Comparison of ENCODE assay signal across 1 mouse cellular context in the genomic region with DNA sequence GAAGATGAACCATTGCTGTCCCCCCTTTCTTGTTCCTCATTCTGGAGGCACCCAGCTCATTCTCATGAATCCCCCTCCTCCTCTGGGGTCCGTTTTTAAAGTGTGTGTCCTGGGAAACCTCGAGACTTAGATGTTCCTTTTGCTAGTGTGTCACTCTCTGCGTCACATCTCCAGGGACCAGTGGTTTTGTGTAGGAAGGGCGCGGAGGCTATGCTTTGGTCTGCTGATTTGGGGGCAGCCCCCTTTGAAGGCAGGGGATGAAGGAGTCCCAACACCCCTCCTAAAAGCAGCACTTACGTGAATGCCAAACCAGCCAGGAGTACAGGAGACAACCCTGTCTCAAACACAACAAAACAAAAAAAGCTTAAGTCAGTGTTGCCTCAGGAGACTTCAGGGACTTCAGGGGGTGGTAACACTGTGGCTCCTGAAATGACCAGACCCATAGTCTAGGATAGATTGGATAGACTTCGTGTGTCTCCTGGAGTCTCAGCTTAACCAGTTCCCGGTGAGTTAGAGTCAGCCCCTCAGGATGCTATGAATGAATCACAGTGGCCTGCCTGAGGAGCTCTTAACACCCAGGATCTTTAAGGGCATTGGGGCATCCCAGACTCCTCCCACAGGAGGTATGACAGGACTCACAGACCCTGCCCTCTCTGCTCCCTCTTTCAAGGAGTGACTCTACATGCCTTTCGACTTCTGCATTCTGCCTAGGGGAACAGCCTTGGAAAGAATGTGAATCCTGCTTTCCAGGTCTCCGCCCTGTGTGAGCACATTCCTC.
A peak's percentile ranks its signal among the peaks of the same experiment; 100 is the strongest.
TF ChIP-seq lines count a peak whose summit lies in the region.

No protein-coding gene starts in this region.

TF ChIP-seq in CH12.LX, 34 proteins besides CTCF, POLR2A, EP300 and RAD21:
- TF ChIP-seq MAFK (IDR thresholded peaks at IDR 0.05; ENCODE audit: insufficient replicate concordance, low read length) (0 out of 2 replicates have a peak, but pooled peaks have one; percentile 50), PAX5 (IDR thresholded peaks at IDR 0.05; ENCODE audit: low read length) (no peak), JUN (IDR thresholded peaks at IDR 0.05; ENCODE audit: insufficient read depth, low read depth, low read length) (no peak), NRF1 (IDR thresholded peaks at IDR 0.05; ENCODE audit: low read depth, low read length) (no peak), TCF12 (IDR thresholded peaks at IDR 0.05; ENCODE audit: low read depth, low read length) (0 out of 2 replicates have a peak, but pooled peaks have one; percentile 30), USF2 (conservative IDR thresholded peaks at IDR 0.05; ENCODE audit: low read depth, low read length) (no peak), ZC3H11A (IDR thresholded peaks at IDR 0.05; ENCODE audit: low read depth, low read length) (no peak), TBP (conservative IDR thresholded peaks at IDR 0.05; ENCODE audit: low read depth, low read length) (peak; percentile 96), ZKSCAN1 (IDR thresholded peaks at IDR 0.05; ENCODE audit: borderline replicate concordance, low read depth, low read length) (no peak), SMC3 (IDR thresholded peaks at IDR 0.05; ENCODE audit: low read depth, low read length) (no peak), ELF1 (IDR thresholded peaks at IDR 0.05; ENCODE audit: low read depth, low read length) (no peak), BHLHE40 (IDR thresholded peaks at IDR 0.05; ENCODE audit: low read depth, low read length) (peak; percentile 62), ZMIZ1 (IDR thresholded peaks at IDR 0.05; ENCODE audit: low read depth, low read length) (peak; percentile 92), MYC (IDR thresholded peaks at IDR 0.05; ENCODE audit: low read depth, low read length) (no peak), IRF4 (IDR thresholded peaks at IDR 0.05; ENCODE audit: low read depth, low read length) (no peak; the same call in none of the 2 replicates), HCFC1 (IDR thresholded peaks at IDR 0.05; ENCODE audit: low read depth, low read length) (no peak), MAZ (IDR thresholded peaks at IDR 0.05; ENCODE audit: low read depth, low read length) (peak; percentile 14), USF1 (IDR thresholded peaks at IDR 0.05; ENCODE audit: low read depth, low read length) (no peak), ETS1 (conservative IDR thresholded peaks at IDR 0.05; ENCODE audit: low read depth, low read length) (peak; percentile 95), JUND (conservative IDR thresholded peaks at IDR 0.05; ENCODE audit: low read depth, low read length) (0 out of 2 replicates have a peak, but pooled peaks have one; percentile 7), RCOR1 (conservative IDR thresholded peaks at IDR 0.05; ENCODE audit: low read depth, low read length) (no peak), MAX (IDR thresholded peaks at IDR 0.05; ENCODE audit: low read length) (no peak), SIN3A (IDR thresholded peaks at IDR 0.05; ENCODE audit: low read length) (peak; percentile 75), POLR2AphosphoS2 (IDR thresholded peaks at IDR 0.05; ENCODE audit: low read depth, low read length) (peak; percentile 86), MXI1 (IDR thresholded peaks at IDR 0.05; ENCODE audit: low read depth, low read length) (no peak; the same call in none of the 2 replicates), KAT2A (IDR thresholded peaks at IDR 0.05; ENCODE audit: insufficient replicate concordance, low read length) (0 out of 2 replicates have a peak, but pooled peaks have one; percentile 48), E2F4 (IDR thresholded peaks at IDR 0.05; ENCODE audit: insufficient replicate concordance, low read depth, low read length) (0 out of 2 replicates have a peak, but pooled peaks have one; percentile 40), CHD1 (IDR thresholded peaks at IDR 0.05; ENCODE audit: low read depth, low read length) (peak; percentile 62; the same call in 1 of the 2 replicates), CHD2 (IDR thresholded peaks at IDR 0.05; ENCODE audit: low read length) (0 out of 2 replicates have a peak, but pooled peaks have one; percentile 36), ZNF384 (IDR thresholded peaks at IDR 0.05; ENCODE audit: low read depth, low read length) (no peak), UBTF (IDR thresholded peaks at IDR 0.05; ENCODE audit: low read depth, low read length) (no peak; the same call in 1 of the 2 replicates), GABPA (IDR thresholded peaks at IDR 0.05; ENCODE audit: insufficient replicate concordance, low read depth, low read length) (no peak), NELFE (IDR thresholded peaks at IDR 0.05; ENCODE audit: low read depth, low read length) (peak; percentile 71), MEF2A (IDR thresholded peaks at IDR 0.05; ENCODE audit: borderline replicate concordance, low read depth, low read length) (peak; percentile 50; the same call in 1 of the 2 replicates)
